Mouse (Mus musculus) hematopoietic stem cell, adult 5-6 weeks (primary cell): ENCODE measurements around the gene Pdk4. TPM values are rescaled to one million over a fixed set of nuclear protein-coding genes. Genes with fewer than 3 reads are reported as not detected.
A peak's percentile ranks its signal among the peaks of the same experiment; 100 is the strongest.

Source experiments
- ATAC-seq, 2 experiments: fragments of 125-278 bp in 1 of 2; replicated peaks in 1 of 2; 2 replicates each; pipeline ENCODE4 v1.8.0; 2016 to 2017; ENCODE audit warnings: inconsistent platforms in 2 of 2, mild to moderate bottlenecking in 2 of 2, moderate number of reproducible peaks in 2 of 2, low read depth in 1 of 2, moderate TSS enrichment in 1 of 2; ENCODE audit not compliant: low FRiP score in 2 of 2, poor library complexity in 2 of 2, severe bottlenecking in 2 of 2, insufficient read depth in 1 of 2, low TSS enrichment in 1 of 2
- total RNA-seq: library from RNA; stranded (forward); fragments of 172-1452, 232-1000 nt; gene quantifications from 2 replicates; pipeline ENCODE4 v1.2.3, GENCODE M21; 2017

The Pdk4 gene
- 0.38 TPM in 1 of 2 replicates, not detected in the other for total RNA-seq

GRCm38 (mm10) chr6:5495961-5496853 lies at the start of gene Pdk4:
TSS of gene Pdk4 (minus strand) at chr6:5496309.
- peak; percentile 90 to 93 for ATAC-seq

GRCm38 (mm10) chr6:5537855-5538365 lies 41.8 kb upstream of the Pdk4 start:
- ATAC-seq, result no peak

GRCm38 (mm10) chr6:5535754-5536153 lies 39.6 kb upstream of the Pdk4 start:
- ATAC-seq, result no peak

GRCm38 (mm10) chr6:5517091-5517490 lies 21.0 kb upstream of the Pdk4 start:
- ATAC-seq, result no peak

GRCm38 (mm10) chr6:5509757-5510156 lies 13.6 kb upstream of the Pdk4 start:
- ATAC-seq, result peak; percentile 80 to 81

- no peak for ATAC-seq
Observed at GRCm38 (mm10) chr6:5509303-5509702, 13.2 kb upstream of the Pdk4 start.

GRCm38 (mm10) chr6:5507821-5508220 lies 11.7 kb upstream of the Pdk4 start:
- no peak for ATAC-seq

- no peak for ATAC-seq
Observed at GRCm38 (mm10) chr6:5506271-5506670, 10.2 kb upstream of the Pdk4 start.

- no peak for ATAC-seq
Observed at GRCm38 (mm10) chr6:5502810-5503209, 6.7 kb upstream of the Pdk4 start.

GRCm38 (mm10) chr6:5501551-5501950 lies 5.4 kb upstream of the Pdk4 start:
- no peak for ATAC-seq

GRCm38 (mm10) chr6:5498740-5499139 lies 2.6 kb upstream of the Pdk4 start:
- no peak for ATAC-seq

- ATAC-seq, result no peak
Observed at GRCm38 (mm10) chr6:5496854-5497235, 736 bp upstream of the Pdk4 start.

- ATAC-seq, result no peak
Observed at GRCm38 (mm10) chr6:5485028-5485427, 11.1 kb downstream of the Pdk4 start.

GRCm38 (mm10) chr6:5482270-5482783 lies 13.8 kb downstream of the Pdk4 start:
- no peak for ATAC-seq

- no peak for ATAC-seq
Observed at GRCm38 (mm10) chr6:5481066-5481465, 15.0 kb downstream of the Pdk4 start.

GRCm38 (mm10) chr6:5474021-5474420 lies 22.1 kb downstream of the Pdk4 start:
- ATAC-seq, result no peak

GRCm38 (mm10) chr6:5472692-5473091 lies 23.4 kb downstream of the Pdk4 start:
- ATAC-seq, result no peak

GRCm38 (mm10) chr6:5470480-5471318 lies 25.4 kb downstream of the Pdk4 start:
- ATAC-seq, result no peak
